Mouse (Mus musculus): Measurements from ENCODE around the gene Mcu.

DNA sequence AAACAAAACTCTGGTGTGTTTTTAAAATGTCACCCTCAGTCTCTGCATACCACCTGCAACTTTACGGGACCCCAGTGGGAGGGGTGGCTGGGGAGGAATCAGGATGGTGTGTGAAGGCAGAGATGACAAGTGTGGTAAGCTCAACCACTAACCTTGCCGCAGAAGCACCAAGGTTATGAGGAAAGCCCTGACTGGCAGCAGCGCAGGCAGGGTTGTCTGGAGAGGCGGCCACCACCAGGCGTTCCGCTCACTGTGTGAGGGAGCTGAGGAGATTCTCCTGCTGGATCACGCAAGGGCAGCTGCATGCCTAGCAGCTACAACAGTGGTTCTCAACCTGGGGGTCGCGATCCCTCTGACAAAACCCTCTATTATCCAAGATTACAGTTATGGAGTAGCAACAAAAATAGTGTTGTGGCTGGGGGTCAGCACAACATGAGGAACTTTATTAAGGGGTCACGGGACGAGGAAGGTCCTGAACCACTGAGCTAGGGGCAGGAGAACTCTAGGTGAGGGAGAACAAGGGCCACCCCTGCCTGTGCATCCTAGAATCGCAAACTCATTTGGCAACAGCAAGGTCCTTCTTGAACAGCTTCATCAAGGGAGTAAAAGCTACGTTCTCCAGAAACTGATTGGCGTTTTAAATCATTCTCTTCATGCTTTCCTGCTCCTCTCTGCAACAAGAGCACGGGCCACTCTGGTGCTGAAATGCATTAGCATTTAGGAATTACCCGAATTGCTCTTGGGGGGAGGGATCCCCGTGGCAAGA lies 77.5 kb downstream of the Mcu start:
- TF ChIP-seq CTCF (conservative IDR thresholded peaks at IDR 0.05 in 1 of 2, IDR thresholded peaks at IDR 0.05 in 1 of 2; ENCODE audit: low read depth in 2 of 2, low read length in 2 of 2) = no peak
- TF ChIP-seq TCF12 (IDR thresholded peaks at IDR 0.05; ENCODE audit: low read depth, low read length) = no peak
- no peak for TF ChIP-seq EP300 (IDR thresholded peaks at IDR 0.05; ENCODE audit: low read length)
- no peak for TF ChIP-seq ZKSCAN1 (IDR thresholded peaks at IDR 0.05; ENCODE audit: borderline replicate concordance, low read depth, low read length)
- no peak for TF ChIP-seq POLR2A (IDR thresholded peaks at IDR 0.05; ENCODE audit: low read depth, low read length)
- TF ChIP-seq BHLHE40 (IDR thresholded peaks at IDR 0.05; ENCODE audit: low read depth, low read length) = no peak
- no peak for TF ChIP-seq SMC3 (IDR thresholded peaks at IDR 0.05; ENCODE audit: low read depth, low read length)
